Mouse (Mus musculus) ES-Bruce4 (cell line): ENCODE data around the gene Ncl.

Experiments
- CTCF ChIP-seq: IDR thresholded peaks from one replicate; pipeline ENCODE4 v1.8.1; 2011; ENCODE audit warnings: low read depth, low read length
- POLR2A ChIP-seq: IDR thresholded peaks from one replicate; pipeline ENCODE4 v1.8.1; 2011; ENCODE audit warnings: low read length; ENCODE audit not compliant: insufficient read depth

DNA sequence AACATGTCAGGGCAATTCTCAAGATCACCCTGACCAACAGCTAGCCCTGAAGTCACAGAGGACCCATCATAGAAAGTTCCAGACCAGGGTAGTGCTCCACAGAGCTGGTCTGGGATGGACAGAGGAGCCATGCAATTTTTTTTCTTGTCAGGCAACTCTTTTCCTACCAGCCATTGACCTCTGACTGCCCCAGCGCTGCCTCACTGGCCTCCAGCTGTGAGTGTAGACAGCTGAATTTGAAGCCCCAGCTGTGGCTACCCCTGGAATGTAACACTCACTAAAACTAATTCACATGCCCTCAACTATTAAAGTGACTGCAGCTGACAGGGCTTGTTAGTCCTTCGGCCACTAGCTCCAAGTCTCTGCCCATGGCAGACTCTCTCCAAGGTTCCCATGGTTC lies 59.1 kb downstream of the Ncl start:
- no peak for TF ChIP-seq POLR2A
- no peak for TF ChIP-seq CTCF
